Mouse (Mus musculus): ENCODE measurements around the gene Dqx1. TPM values are rescaled to one million over a fixed set of nuclear protein-coding genes. Genes with fewer than 3 reads are reported as not detected.

Dqx1 gene
- polyA plus RNA-seq, 2 experiments: 2.9 to 7.7 TPM

DNA sequence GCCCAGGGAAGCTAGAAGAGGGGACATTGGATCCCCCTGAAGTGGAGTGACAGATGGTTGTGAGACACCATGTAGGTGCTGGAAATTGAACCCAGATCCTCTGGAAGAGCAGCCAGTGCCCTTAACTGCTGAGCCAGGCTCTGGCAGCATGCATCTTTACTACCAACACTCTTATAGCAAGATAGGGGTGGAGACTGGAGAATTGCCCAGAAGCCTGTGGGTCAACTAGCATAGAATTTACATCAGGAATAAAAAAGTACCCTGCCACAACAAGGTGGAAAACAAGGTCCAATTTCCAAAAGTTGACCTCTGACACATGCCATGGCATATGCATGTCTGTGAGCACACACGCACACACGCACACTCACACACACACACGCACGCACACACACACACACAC lies 32.4 kb upstream of the Dqx1 start:
- WGBS (ENCODE audit: insufficient replicate concordance): 98% methylated on average over 4 of the region's 4 CpGs
- H3K4me2 ChIP-seq (ENCODE audit: low read depth): no peak overlapping the region
- ATAC-seq (ENCODE audit: insufficient read depth) (no peak), DNase-seq (ENCODE audit: low read depth in 3 of 3, low spot score in 3 of 3) (no peak)
- H3K36me3 ChIP-seq (replicated peaks; ENCODE audit: control insufficient read depth, insufficient read depth, low read depth): no peaks in the 10 kb centered on the region
- H3K27ac ChIP-seq: peak overlapping the region; percentile 84
- TF ChIP-seq EP300 (IDR thresholded peaks at IDR 0.05; ENCODE audit: low read depth): no peak
- no peak for TF ChIP-seq CTCF (IDR thresholded peaks at IDR 0.05; ENCODE audit: low read depth)
- no peaks in the 10 kb centered on the region for H3K9me3 ChIP-seq (ENCODE audit: control insufficient read depth, low read length)
- H3K9ac ChIP-seq (replicated peaks): no peak overlapping the region
- H3K27me3 ChIP-seq (ENCODE audit: control insufficient read depth, insufficient read depth, low read length): no peaks in the 10 kb centered on the region
- peaks cover 44 to 54% of the 10 kb centered on the region in 2 experiments for H3K4me1 ChIP-seq (replicated peaks; ENCODE audit: control insufficient read depth in 2 of 2, insufficient read depth in 2 of 2, low read length in 1 of 2)
- no peak overlapping the region for H3K4me3 ChIP-seq (ENCODE audit: insufficient read depth in 1 of 2, low read depth in 2 of 2, low read length in 2 of 2)

GRCm38 (mm10) chr6:83027293-83027692 lies 30.4 kb upstream of the Dqx1 start:
- Histone ChIP-seq H3K4me3 (ENCODE audit: insufficient read depth in 1 of 2, low read depth in 2 of 2, low read length in 2 of 2) (no peak overlapping the region), H3K27me3 (ENCODE audit: control insufficient read depth, insufficient read depth, low read length) (no peaks in the 10 kb centered on the region), H3K4me2 (ENCODE audit: low read depth) (no peak overlapping the region), H3K36me3 (replicated peaks; ENCODE audit: control insufficient read depth, insufficient read depth, low read depth) (peaks cover 17% of the 10 kb centered on the region), H3K9ac (replicated peaks) (no peak overlapping the region), H3K27ac (no peak overlapping the region), H3K4me1 (replicated peaks; ENCODE audit: control insufficient read depth in 2 of 2, insufficient read depth in 2 of 2, low read length in 1 of 2) (peaks cover 29 to 40% of the 10 kb centered on the region in 2 experiments), H3K9me3 (ENCODE audit: control insufficient read depth, low read length) (no peaks in the 10 kb centered on the region)
- no peak for TF ChIP-seq CTCF (IDR thresholded peaks at IDR 0.05; ENCODE audit: low read depth)
- TF ChIP-seq EP300 (IDR thresholded peaks at IDR 0.05; ENCODE audit: low read depth): no peak
- no peak for ATAC-seq (ENCODE audit: insufficient read depth)
- WGBS (ENCODE audit: insufficient replicate concordance): 68% methylated on average over 8 of the region's 8 CpGs
- no peak for DNase-seq (ENCODE audit: low read depth in 3 of 3, low spot score in 3 of 3)

- peaks cover 25 to 37% of the 10 kb centered on the region in 2 experiments for H3K4me1 ChIP-seq (replicated peaks; ENCODE audit: control insufficient read depth in 2 of 2, insufficient read depth in 2 of 2, low read length in 1 of 2)
Measured at GRCm38 (mm10) chr6:83027706-83028105, 29.9 kb upstream of the Dqx1 start.

DNA sequence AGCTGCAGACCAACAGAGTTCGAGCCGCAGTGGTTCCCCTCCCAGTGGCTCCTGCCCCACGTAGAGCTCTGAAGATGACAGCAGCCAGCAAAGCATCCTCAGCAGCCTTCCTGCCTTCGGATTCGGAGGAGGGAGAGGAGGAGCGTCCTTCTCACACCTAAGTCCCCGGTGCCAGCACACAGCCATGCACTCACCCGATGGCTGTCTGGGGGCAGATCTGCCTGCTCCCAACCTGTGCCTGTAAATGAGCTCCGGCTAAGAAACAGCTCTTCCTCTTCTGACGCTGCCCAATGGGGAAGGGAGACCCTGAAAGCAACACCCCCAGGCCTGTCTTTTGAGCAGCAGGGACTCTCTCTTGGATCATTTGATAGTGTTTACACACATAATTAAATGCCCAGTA lies 27.9 kb upstream of the Dqx1 start:
- Histone ChIP-seq H3K27ac (no peak overlapping the region), H3K36me3 (replicated peaks; ENCODE audit: control insufficient read depth, insufficient read depth, low read depth) (peaks cover 17% of the 10 kb centered on the region), H3K27me3 (ENCODE audit: control insufficient read depth, insufficient read depth, low read length) (no peaks in the 10 kb centered on the region; the same call in 1 of the 2 replicates), H3K4me2 (ENCODE audit: low read depth) (no peak overlapping the region), H3K9me3 (ENCODE audit: control insufficient read depth, low read length) (no peaks in the 10 kb centered on the region), H3K4me1 (replicated peaks; ENCODE audit: control insufficient read depth in 2 of 2, insufficient read depth in 2 of 2, low read length in 1 of 2) (peaks cover 13 to 22% of the 10 kb centered on the region in 2 experiments), H3K9ac (replicated peaks) (no peak overlapping the region), H3K4me3 (ENCODE audit: insufficient read depth in 1 of 2, low read depth in 2 of 2, low read length in 2 of 2) (no peak overlapping the region)
- DNase-seq (ENCODE audit: low read depth in 3 of 3, low spot score in 3 of 3) (no peak), ATAC-seq (ENCODE audit: insufficient read depth) (no peak)
- WGBS (ENCODE audit: insufficient replicate concordance): 62% methylated on average over 10 of the region's 10 CpGs
- TF ChIP-seq EP300 (IDR thresholded peaks at IDR 0.05; ENCODE audit: low read depth): no peak
- no peak for TF ChIP-seq CTCF (IDR thresholded peaks at IDR 0.05; ENCODE audit: low read depth)

More at GRCm38 (mm10) chr6:83027706-83028105, 29.9 kb upstream of the Dqx1 start:
- no peak overlapping the region for H3K4me2 ChIP-seq (ENCODE audit: low read depth)
- TF ChIP-seq CTCF (IDR thresholded peaks at IDR 0.05; ENCODE audit: low read depth) (no peak), EP300 (IDR thresholded peaks at IDR 0.05; ENCODE audit: low read depth) (no peak)
- 41% methylated on average over 7 of the region's 9 CpGs for WGBS (ENCODE audit: insufficient replicate concordance)
- peaks cover 17% of the 10 kb centered on the region for H3K36me3 ChIP-seq (replicated peaks; ENCODE audit: control insufficient read depth, insufficient read depth, low read depth)
- H3K9me3 ChIP-seq (ENCODE audit: control insufficient read depth, low read length): no peaks in the 10 kb centered on the region
- H3K4me3 ChIP-seq (ENCODE audit: insufficient read depth in 1 of 2, low read depth in 2 of 2, low read length in 2 of 2): no peak overlapping the region
- no peak for DNase-seq (ENCODE audit: low read depth in 3 of 3, low spot score in 3 of 3)
- no peak overlapping the region for H3K9ac ChIP-seq (replicated peaks)
- no peak overlapping the region; the same call in 1 of the 2 replicates for H3K27ac ChIP-seq
- no peak for ATAC-seq (ENCODE audit: insufficient read depth)
- no peaks in the 10 kb centered on the region for H3K27me3 ChIP-seq (ENCODE audit: control insufficient read depth, insufficient read depth, low read length)

DNA sequence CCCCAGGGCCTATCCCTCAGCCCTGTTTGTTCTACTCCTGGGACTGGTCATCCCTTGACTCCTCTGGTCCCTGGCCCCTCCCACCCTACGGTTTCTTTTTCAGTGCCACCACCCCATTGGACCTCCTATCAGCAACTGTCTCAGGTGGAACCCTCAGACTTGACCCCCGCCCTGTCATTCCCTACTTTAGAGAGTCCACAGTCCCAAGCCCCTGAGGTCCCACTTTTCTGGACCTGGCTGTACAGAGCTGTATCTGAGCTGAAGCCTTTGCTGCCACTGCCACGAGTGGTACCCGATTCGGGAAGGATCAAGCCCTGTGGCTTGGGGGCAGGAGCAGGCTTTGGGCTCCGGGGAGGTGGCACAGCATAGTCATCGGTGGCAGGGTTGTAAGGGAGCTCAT lies 26.5 kb upstream of the Dqx1 start:
- H3K4me1 ChIP-seq (replicated peaks; ENCODE audit: control insufficient read depth in 2 of 2, insufficient read depth in 2 of 2, low read length in 1 of 2): peaks cover 13 to 18% of the 10 kb centered on the region in 2 experiments
- H3K27ac ChIP-seq: no peak overlapping the region
- H3K9ac ChIP-seq (replicated peaks): no peak overlapping the region
- ATAC-seq (ENCODE audit: insufficient read depth) (no peak), DNase-seq (ENCODE audit: low read depth in 3 of 3, low spot score in 3 of 3) (no peak)
- H3K27me3 ChIP-seq (ENCODE audit: control insufficient read depth, insufficient read depth, low read length): no peaks in the 10 kb centered on the region; the same call in 1 of the 2 replicates
- no peaks in the 10 kb centered on the region for H3K9me3 ChIP-seq (ENCODE audit: control insufficient read depth, low read length)
- peaks cover 17% of the 10 kb centered on the region for H3K36me3 ChIP-seq (replicated peaks; ENCODE audit: control insufficient read depth, insufficient read depth, low read depth)
- WGBS (ENCODE audit: insufficient replicate concordance): 83% methylated on average over 7 of the region's 7 CpGs
- TF ChIP-seq CTCF (IDR thresholded peaks at IDR 0.05; ENCODE audit: low read depth) (no peak), EP300 (IDR thresholded peaks at IDR 0.05; ENCODE audit: low read depth) (no peak)
- H3K4me3 ChIP-seq (ENCODE audit: insufficient read depth in 1 of 2, low read depth in 2 of 2, low read length in 2 of 2): no peak overlapping the region
- H3K4me2 ChIP-seq (ENCODE audit: low read depth): peak overlapping the region; percentile 94; the same call in 1 of the 2 replicates

Data from liver, embryonic 14.5 days (tissue).